Mouse (Mus musculus) large intestine, adult 2 months (tissue): ENCODE results near the gene Prepl. TPM values are rescaled to one million over a fixed set of nuclear protein-coding genes. Genes with fewer than 3 reads are reported as not detected.

Experiments
- DNase-seq: peaks from one replicate; pipeline ENCODE4 v3.0.0-alpha.2; 2012; ENCODE audit warnings: low read depth, low spot score
- WGBS: fragments of 180-500 bp; shearing (Covaris S2); methylation state at CpG from one replicate; pipeline ENCODE4 v1.1.7; 2018; 5-methylcytosine and 5-hydroxymethylcytosine counted together
- polyA plus RNA-seq: library from polyadenylated mRNA; depleted of rRNA; stranded (reverse); fragments of >200 nt; gene quantifications from 2 replicates; pipeline ENCODE4 v1.2.3, GENCODE M21; 2012

Prepl gene
- polyA plus RNA-seq, 1 experiment, result 9.4 TPM

- WGBS, result 52% methylated on average over 7 of the region's 7 CpGs
- no peak for DNase-seq
These were observed 16.8 kb downstream of the Prepl start for GRCm38 (mm10) chr17:85073214-85073613.

- DNase-seq, result no peak
- 86% methylated on average over 11 of the region's 11 CpGs for WGBS
These were observed 17.7 kb downstream of the Prepl start for GRCm38 (mm10) chr17:85072383-85072782.

GRCm38 (mm10) chr17:85071088-85071775, 18.8 kb downstream of the Prepl start:
- DNase-seq, result no peak
- WGBS, result 94% methylated on average over 8 of the region's 8 CpGs

DNA sequence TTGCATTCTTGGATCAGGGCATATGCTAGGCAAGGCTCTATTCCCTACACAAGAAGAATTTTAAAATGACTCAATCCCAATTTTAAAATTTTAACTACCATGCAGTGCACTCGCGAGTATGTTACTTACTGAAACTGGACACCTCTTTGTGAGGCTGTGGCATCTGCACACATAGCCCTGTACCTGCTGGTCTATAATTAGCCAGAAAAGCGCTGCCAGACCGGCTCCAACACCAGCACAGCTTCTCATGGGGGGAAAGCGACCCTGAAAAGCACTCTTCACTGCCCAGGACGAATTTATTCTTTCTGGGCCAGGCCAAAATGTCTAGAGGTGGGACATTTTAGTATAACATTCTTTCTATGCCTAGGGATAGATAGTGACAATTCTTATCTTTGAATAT, 19.4 kb downstream of the Prepl start:
- DNase-seq, result no peak
- 90% methylated on average over 6 of the region's 6 CpGs for WGBS

GRCm38 (mm10) chr17:85067331-85067730, 22.7 kb downstream of the Prepl start:
- WGBS, result 95% methylated on average over 7 of the region's 7 CpGs

DNA sequence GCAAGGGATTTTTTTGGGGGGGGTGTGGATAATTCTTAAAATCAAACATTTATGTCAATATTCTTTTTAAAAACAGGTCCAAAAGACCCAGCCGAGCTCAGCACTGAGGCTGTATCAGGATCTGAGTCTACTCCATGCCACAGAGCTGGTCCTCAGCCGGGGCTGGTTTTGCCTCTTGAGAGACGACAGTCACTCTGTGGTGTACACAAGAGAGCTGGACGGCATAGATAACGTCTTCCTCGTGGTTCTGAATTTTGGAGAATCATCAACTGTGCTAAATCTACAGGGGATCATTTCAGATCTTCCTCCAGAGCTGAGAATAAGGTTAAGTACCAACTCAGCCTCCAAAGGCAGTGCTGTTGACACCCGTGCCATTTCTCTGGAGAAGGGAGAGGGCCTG, 26.5 kb downstream of the Prepl start:
- WGBS, result 90% methylated on average over 7 of the region's 7 CpGs
- no peak for DNase-seq

More at GRCm38 (mm10) chr17:85067331-85067730, 22.7 kb downstream of the Prepl start:
- DNase-seq, result no peak

GRCm38 (mm10) chr17:85059136-85059535, 30.9 kb downstream of the Prepl start:
- DNase-seq, result no peak
- 92% methylated on average over 6 of the region's 6 CpGs for WGBS

GRCm38 (mm10) chr17:85058276-85058675, 31.8 kb downstream of the Prepl start:
- WGBS, result 92% methylated on average over 7 of the region's 7 CpGs
- DNase-seq, result no peak

DNA sequence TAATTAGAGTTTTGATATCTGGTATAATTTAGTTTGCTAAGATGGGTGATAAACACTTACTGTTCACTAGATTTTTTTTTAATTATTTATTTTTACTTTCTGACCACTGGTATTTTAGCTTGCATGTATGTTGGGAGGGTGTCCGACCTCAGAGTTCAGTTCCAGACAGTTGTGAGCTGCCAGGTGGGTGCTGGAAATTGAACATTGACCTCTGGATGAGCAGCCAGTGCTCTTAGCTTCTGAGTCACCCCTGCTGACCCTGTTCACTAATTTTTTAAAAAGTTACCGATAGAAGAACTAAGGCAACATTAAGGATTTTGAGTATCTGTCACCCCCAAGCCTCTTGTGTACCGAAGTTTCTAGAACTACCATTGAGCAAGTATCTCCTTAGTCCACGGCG, 41.7 kb downstream of the Prepl start:
- WGBS, result 92% methylated on average over 5 of the region's 5 CpGs
- DNase-seq, result no peak

DNA sequence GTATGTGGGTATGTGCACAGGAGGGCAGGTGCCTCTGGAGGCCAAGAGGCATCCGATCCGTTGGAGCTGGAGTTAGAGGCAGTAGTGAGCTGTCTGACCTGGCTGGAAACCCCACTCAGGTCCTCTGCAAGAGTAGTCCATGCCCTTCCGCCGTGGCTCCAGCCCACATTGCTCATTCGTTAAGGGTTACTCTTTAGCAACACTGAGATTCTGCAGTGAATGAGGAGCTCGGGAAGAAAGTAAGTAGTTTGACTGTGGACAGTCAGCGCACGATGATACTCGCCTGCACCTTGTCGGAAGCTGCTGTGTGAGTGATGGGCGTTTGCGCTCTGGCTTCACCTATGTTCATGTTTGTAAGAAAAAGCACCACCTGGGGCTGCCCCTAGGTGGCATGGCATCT, 44.9 kb downstream of the Prepl start:
- no peak for DNase-seq
- 82% methylated on average over 12 of the region's 12 CpGs for WGBS

- DNase-seq, result no peak
- 40% methylated on average over 5 of the region's 5 CpGs for WGBS
These were observed 45.6 kb downstream of the Prepl start for GRCm38 (mm10) chr17:85044466-85044865.

DNA sequence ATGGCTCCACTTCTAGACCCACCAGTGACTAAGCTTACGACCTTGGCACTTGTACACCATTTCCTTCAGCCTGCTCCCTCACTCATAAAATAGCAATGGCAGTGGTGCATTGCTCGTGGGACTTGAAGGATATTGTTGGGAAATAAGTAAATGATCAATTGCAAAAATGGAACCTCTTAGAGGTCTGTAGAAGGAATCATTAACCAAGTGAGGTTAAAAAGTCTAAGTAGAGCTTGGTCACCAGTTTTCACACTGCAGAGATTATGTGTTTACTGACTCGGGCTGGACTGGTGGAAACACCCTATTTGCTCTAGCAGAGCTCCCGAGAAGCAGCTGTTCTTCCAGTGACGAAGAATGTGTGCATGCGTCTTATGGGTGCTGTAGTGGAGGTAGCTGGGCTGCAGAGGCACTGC, 46.6 kb downstream of the Prepl start:
- 28% methylated on average over 6 of the region's 6 CpGs for WGBS
- no peak for DNase-seq

DNA sequence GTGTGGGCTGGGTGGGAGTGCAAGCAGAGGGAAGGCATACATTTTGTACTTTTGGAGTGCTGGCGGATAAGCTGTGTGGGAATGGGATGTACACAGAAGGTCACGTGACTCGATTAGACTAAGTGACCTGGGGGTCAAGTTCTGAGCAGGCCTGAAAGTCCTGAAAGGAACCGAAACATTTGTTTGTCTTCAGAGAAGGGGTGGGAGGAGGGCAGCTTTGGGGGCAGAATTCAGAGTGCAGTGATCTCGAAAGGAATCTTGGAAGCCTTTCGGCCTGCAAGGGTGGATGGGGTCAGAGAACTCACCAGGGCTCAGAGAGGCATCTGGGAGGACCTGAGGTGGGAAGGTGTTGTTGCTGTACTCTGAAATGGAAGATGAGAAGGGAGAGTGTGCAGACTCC, 47.6 kb downstream of the Prepl start:
- no peak for DNase-seq
- WGBS, result 75% methylated on average over 6 of the region's 6 CpGs

GRCm38 (mm10) chr17:85040913-85041312, 49.1 kb downstream of the Prepl start:
- DNase-seq, result no peak
- 33% methylated on average over 7 of the region's 7 CpGs for WGBS

- no peak for DNase-seq
- 98% methylated on average over 5 of the region's 5 CpGs for WGBS
These were observed 51.3 kb downstream of the Prepl start for GRCm38 (mm10) chr17:85038761-85039160.

GRCm38 (mm10) chr17:85038311-85038710, 51.7 kb downstream of the Prepl start:
- DNase-seq, result no peak
- 90% methylated on average over 4 of the region's 4 CpGs for WGBS

DNA sequence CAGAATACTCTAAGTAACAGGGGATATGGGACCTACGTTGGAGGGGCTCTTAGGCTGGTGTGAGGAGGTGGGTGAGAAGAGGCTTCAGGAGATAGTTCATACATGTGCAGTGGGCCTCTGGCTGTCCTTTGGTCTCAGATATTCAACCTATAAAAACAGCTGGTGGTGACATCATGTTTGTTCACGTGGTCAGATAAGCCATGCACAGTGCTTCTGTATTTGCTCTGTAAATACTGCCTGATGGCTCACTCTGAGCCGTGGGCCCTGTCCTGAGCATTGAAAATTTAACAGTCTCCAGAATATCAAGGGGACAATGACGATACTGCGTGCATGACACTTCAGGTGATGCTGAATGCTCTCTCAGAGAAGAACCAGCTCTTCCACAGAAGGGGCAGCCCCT, 52.2 kb downstream of the Prepl start:
- 44% methylated on average over 5 of the region's 5 CpGs for WGBS
- DNase-seq, result no peak

DNA sequence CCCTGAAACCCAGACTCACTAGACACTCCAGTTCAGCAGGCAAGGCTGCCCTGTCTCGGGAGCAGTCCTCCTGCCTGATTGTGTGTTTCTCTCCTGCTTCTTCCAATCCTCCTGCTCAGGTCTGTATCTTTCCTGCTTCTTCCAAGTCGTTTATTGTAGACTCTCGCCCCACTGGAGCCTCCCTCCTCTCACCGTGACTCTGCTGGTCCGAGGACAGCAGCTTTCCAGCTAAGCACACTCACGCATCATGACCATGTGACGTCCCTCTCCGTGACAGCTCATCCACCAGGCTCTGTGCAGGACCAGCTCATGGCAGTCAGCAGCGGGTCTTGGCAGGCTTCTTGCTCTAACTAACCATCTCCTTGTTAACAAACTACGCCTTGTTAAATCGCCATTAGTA, 56.0 kb downstream of the Prepl start:
- DNase-seq, result no peak
- 59% methylated on average over 11 of the region's 11 CpGs for WGBS

DNA sequence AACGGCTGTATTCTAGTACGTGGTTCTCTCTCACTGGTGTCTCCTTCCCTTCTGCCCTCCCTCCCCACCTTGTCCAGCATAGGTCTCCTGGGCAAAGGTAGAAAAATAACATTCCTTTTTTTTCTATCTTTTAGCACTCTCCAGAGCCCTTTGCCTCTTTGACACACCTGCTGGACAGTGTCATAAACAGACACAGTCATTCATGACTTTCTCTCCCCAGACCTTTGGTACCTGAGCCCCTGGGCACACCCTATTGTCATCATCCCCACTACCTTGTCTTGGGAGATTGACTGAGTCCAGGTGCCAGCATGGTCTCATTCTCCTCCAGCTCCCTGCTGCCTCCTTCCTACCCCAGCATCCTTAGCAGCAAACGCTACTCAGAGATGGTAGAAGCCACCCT, 57.0 kb downstream of the Prepl start:
- WGBS, result 52% methylated on average over 3 of the region's 3 CpGs

GRCm38 (mm10) chr17:85030651-85031050, 59.4 kb downstream of the Prepl start:
- DNase-seq, result no peak
- WGBS, result 62% methylated on average over 5 of the region's 5 CpGs

More for the DNA sequence above, 57.0 kb downstream of the Prepl start:
- DNase-seq, result no peak

DNA sequence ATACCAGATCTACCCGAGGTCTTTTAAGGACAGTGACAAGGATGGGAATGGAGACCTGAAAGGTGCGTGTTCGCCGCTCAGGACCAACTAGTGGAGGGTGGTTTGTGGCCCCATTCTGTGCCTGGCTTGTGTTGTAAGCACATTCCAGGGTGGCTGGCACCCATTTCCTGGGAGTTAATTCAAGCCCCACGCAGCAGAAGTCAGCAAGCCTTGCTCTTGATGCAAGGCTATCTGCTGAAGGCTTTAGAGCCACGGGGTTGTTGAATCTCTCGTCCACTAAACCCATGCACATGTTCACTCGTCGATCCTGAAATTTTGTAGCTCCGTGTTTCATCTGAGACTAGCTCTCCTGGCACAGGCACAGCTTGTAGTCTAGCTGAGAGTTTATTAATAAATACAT, 61.2 kb downstream of the Prepl start:
- 82% methylated on average over 10 of the region's 10 CpGs for WGBS
- no peak for DNase-seq
